Mouse (Mus musculus) olfactory bulb, adult 2 months (tissue): ENCODE measurements around the gene Lrrc66.

Experiments used
- CTCF ChIP-seq: fragments of 200-500 bp; IDR thresholded peaks from 2 replicates; pipeline ENCODE4 v1.5.1; 2012; ENCODE audit warnings: low read depth, mild to moderate bottlenecking, low read length, moderate library complexity; ENCODE audit not compliant: insufficient read depth
- POLR2A ChIP-seq: fragments of 200-500 bp; IDR thresholded peaks from 2 replicates; pipeline ENCODE4 v1.6.1; 2012; ENCODE audit warnings: mild to moderate bottlenecking, low read depth, low read length, moderate library complexity; ENCODE audit not compliant: insufficient read depth

DNA sequence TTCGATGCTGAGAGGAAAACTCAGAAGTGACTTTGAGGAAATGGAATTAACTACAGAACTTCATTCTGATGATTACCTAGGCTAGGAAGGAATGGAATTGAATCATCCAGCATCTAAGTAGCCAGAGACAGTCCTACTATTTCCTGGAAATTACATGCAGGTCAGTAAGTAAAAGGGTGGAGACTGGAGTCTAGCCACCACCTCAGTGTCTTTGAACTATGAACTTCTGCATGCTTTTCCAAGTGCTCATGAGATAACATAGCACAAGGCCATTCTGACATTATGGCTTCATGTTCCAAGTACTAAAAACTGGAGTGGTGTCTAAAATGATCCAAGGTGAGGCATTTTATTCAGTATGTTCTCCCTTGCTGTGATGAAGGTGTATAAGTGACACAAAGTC is 6.8 kb downstream of the Lrrc66 start:
- no peak for TF ChIP-seq CTCF
- no peak for TF ChIP-seq POLR2A
